Mouse (Mus musculus) heart, embryonic 12.5 days (tissue): ENCODE measurements around the gene Mtch2. TPM values are rescaled to one million over a fixed set of nuclear protein-coding genes. Genes with fewer than 3 reads are reported as not detected.
A peak's percentile ranks its signal among the peaks of the same experiment; 100 is the strongest.
"Not testable (repeated sequence)": the region's sequence is repeated elsewhere in the genome, so short reads cannot be mapped to it uniquely, and the experiment has no call there.

Source experiments
- ATAC-seq: fragments of 200-750 bp; cut with Nextera tagmentation; 2 replicates; pipeline ENCODE4 v1.8.0; 2017; ENCODE audit warnings: moderate TSS enrichment, moderate library complexity; ENCODE audit not compliant: insufficient number of reproducible peaks, low FRiP score
- H3K27ac ChIP-seq: fragments of 300-500 bp; sonication (generic); 2 replicates; pipeline ENCODE4 v1.5.1; 2016; ENCODE audit warnings: mild to moderate bottlenecking, moderate library complexity; ENCODE audit not compliant: poor library complexity, severe bottlenecking
- H3K27me3 ChIP-seq: fragments of 300-500 bp; sonication (generic); replicated peaks from 2 replicates; pipeline ENCODE4 v1.6.1; 2016; ENCODE audit warnings: mild to moderate bottlenecking, moderate library complexity
- H3K36me3 ChIP-seq: fragments of 300-500 bp; sonication (generic); 2 replicates; pipeline ENCODE4 v1.6.1; 2016; ENCODE audit warnings: mild to moderate bottlenecking, moderate library complexity
- H3K4me1 ChIP-seq: fragments of 300-500 bp; sonication (generic); replicated peaks from 2 replicates; pipeline ENCODE4 v1.6.1; 2016; ENCODE audit warnings: mild to moderate bottlenecking
- H3K4me2 ChIP-seq: fragments of 300-500 bp; sonication (generic); 2 replicates; pipeline ENCODE4 v1.6.1; 2016; ENCODE audit warnings: mild to moderate bottlenecking, moderate library complexity
- H3K4me3 ChIP-seq: fragments of 300-500 bp; sonication (generic); 2 replicates; pipeline ENCODE4 v1.5.1; 2016; ENCODE audit warnings: mild to moderate bottlenecking
- H3K9ac ChIP-seq: fragments of 300-500 bp; sonication (generic); 2 replicates; pipeline ENCODE4 v1.6.1; 2016; ENCODE audit warnings: mild to moderate bottlenecking, moderate library complexity
- H3K9me3 ChIP-seq: fragments of 300-500 bp; sonication (generic); replicated peaks from 2 replicates; pipeline ENCODE4 v1.6.1; 2016; ENCODE audit warnings: mild to moderate bottlenecking, moderate library complexity
- whole genome bisulfite sequencing: fragments of 180-500 bp; shearing (Covaris S2); methylation state at CpG from one replicate; pipeline ENCODE4 v1.1.7; 2016; 5-methylcytosine and 5-hydroxymethylcytosine counted together
- polyA plus RNA-seq: library from polyadenylated mRNA; unstranded; fragments of >200 nt; fragmentation: Nextera tagmentation; extraction: Ambion mirVana; gene quantifications from 2 replicates; pipeline ENCODE4 v1.2.1, GENCODE M21; 2016

Gene Mtch2
- 201 and 211 TPM in 2 replicates for polyA plus RNA-seq

DNA sequence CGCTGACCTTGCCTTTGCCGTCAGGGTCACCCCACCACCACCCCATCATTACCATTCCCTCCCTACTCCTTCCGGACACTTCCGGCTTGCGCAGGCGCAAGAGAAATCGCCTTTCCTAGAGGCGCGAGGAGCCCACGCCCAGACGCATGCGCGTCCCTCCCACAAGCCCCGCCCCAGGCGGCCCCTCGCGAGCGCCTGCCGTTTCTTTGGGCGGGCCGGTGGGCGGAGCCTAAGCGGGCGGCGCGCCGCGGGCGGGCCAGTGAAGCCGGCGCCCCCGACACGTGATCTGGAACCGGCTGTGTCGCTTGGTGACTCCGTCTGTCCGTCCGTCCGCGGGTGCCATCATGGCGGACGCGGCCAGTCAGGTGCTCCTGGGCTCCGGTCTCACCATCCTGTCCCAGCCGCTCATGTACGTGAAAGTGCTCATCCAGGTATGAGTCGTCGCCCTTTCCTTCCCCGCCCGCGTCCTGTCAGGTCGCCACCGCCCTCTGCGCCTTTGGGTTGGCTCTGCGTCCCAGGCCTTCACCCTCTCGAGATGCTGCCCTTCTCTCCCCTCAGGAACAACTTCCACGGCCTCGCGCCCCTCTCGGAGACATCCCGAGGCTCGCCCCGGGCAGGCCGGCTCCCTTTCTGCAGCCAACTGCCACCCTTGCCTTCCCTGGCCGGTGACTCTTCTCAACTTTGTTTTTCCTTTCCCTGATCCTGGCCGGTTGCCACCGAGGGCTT lies at the start of gene Mtch2:
Gene Mtch2, plus strand, starts transcription at position 201 of the 726 bp plus-strand sequence.
- no peaks in the 10 kb centered on the region for H3K27me3 ChIP-seq
- peaks cover 28% of the 10 kb centered on the region for H3K36me3 ChIP-seq
- peak within 1 kb of the TSS; percentile 74 for H3K4me2 ChIP-seq
- WGBS = under 1% methylated on average over 66 of the region's 67 CpGs
- peak within 1 kb of the TSS; percentile 85 for H3K27ac ChIP-seq
- H3K9me3 ChIP-seq = no peaks in the 10 kb centered on the region
- peak; percentile 96 for ATAC-seq
- H3K4me3 ChIP-seq = peak within 1 kb of the TSS; percentile 85
- H3K9ac ChIP-seq = peak within 1 kb of the TSS; percentile 88
- H3K4me1 ChIP-seq = peaks cover 6% of the 10 kb centered on the region; the same call in 1 of the 2 replicates

- WGBS = 78% methylated on average over 6 of the region's 6 CpGs
- H3K4me2 ChIP-seq = no peak overlapping the region
- no peaks in the 10 kb centered on the region for H3K36me3 ChIP-seq
- no peaks in the 10 kb centered on the region for H3K9me3 ChIP-seq
- no peak overlapping the region for H3K27ac ChIP-seq
- no peak overlapping the region for H3K9ac ChIP-seq
- H3K27me3 ChIP-seq = no peaks in the 10 kb centered on the region
- ATAC-seq = no peak
- H3K4me1 ChIP-seq = no peaks in the 10 kb centered on the region
- H3K4me3 ChIP-seq = no peak overlapping the region
These were observed 38.5 kb upstream of the Mtch2 start for GRCm38 (mm10) chr2:90808241-90809126.

- WGBS = 69% methylated on average over 8 of the region's 8 CpGs
- no peak overlapping the region for H3K9ac ChIP-seq
- H3K36me3 ChIP-seq = no peaks in the 10 kb centered on the region
- H3K4me1 ChIP-seq = no peaks in the 10 kb centered on the region
- no peak overlapping the region for H3K4me2 ChIP-seq
- no peak overlapping the region for H3K4me3 ChIP-seq
- no peak overlapping the region for H3K27ac ChIP-seq
- H3K27me3 ChIP-seq = no peaks in the 10 kb centered on the region
- H3K9me3 ChIP-seq = no peaks in the 10 kb centered on the region
- ATAC-seq = no peak
These were observed 36.2 kb upstream of the Mtch2 start for GRCm38 (mm10) chr2:90810751-90811150.

- Histone ChIP-seq H3K4me3 (no peak overlapping the region), H3K36me3 (no peaks in the 10 kb centered on the region), H3K27me3 (no peaks in the 10 kb centered on the region), H3K4me1 (no peaks in the 10 kb centered on the region), H3K4me2 (no peak overlapping the region), H3K9me3 (no peaks in the 10 kb centered on the region), H3K27ac (no peak overlapping the region), H3K9ac (no peak overlapping the region)
- 76% methylated on average over 2 of the region's 2 CpGs for WGBS
- ATAC-seq = no peak
These were observed 31.7 kb upstream of the Mtch2 start for GRCm38 (mm10) chr2:90815266-90815665.

GRCm38 (mm10) chr2:90816144-90816543 lies 30.8 kb upstream of the Mtch2 start:
- H3K9me3 ChIP-seq = no peaks in the 10 kb centered on the region
- H3K4me2 ChIP-seq = no peak overlapping the region
- no peaks in the 10 kb centered on the region for H3K4me1 ChIP-seq
- no peaks in the 10 kb centered on the region for H3K36me3 ChIP-seq
- H3K27me3 ChIP-seq = no peaks in the 10 kb centered on the region
- no peak overlapping the region for H3K4me3 ChIP-seq
- no peak for ATAC-seq
- no peak overlapping the region for H3K9ac ChIP-seq
- WGBS = 77% methylated on average over 4 of the region's 4 CpGs
- no peak overlapping the region for H3K27ac ChIP-seq

GRCm38 (mm10) chr2:90818710-90819109 lies 28.2 kb upstream of the Mtch2 start:
- 62% methylated on average over 3 of the region's 3 CpGs for WGBS
- H3K9ac ChIP-seq = no peak overlapping the region
- no peak for ATAC-seq
- no peaks in the 10 kb centered on the region for H3K27me3 ChIP-seq
- no peaks in the 10 kb centered on the region for H3K4me1 ChIP-seq
- no peak overlapping the region for H3K4me2 ChIP-seq
- H3K9me3 ChIP-seq = no peaks in the 10 kb centered on the region
- H3K4me3 ChIP-seq = no peak overlapping the region
- H3K27ac ChIP-seq = no peak overlapping the region
- H3K36me3 ChIP-seq = no peaks in the 10 kb centered on the region

DNA sequence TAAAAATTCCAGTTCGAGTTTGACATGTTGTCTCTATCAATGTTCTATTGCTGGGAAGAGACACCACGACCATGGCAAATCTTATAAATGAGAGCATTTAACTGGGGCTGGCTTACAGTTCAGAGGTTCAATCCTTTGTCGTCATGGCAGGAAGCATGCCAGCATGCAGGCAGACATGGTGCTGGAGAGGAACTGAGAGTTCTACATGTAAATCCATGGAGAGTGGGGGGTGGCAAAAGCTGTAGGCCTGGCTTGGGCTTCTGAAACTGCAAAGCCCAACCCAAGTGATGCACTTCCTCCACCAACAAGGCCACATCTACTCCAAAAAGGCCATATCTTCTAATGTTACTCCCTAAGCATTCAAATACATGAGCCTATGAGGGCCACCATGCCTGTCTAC lies 26.1 kb upstream of the Mtch2 start:
- Histone ChIP-seq H3K9ac (no peak overlapping the region), H3K36me3 (no peaks in the 10 kb centered on the region), H3K27ac (no peak overlapping the region), H3K9me3 (no peaks in the 10 kb centered on the region), H3K4me2 (no peak overlapping the region), H3K4me1 (no peaks in the 10 kb centered on the region), H3K27me3 (no peaks in the 10 kb centered on the region), H3K4me3 (no peak overlapping the region)
- no peak for ATAC-seq
- 72% methylated on average over 3 of the region's 3 CpGs for WGBS

DNA sequence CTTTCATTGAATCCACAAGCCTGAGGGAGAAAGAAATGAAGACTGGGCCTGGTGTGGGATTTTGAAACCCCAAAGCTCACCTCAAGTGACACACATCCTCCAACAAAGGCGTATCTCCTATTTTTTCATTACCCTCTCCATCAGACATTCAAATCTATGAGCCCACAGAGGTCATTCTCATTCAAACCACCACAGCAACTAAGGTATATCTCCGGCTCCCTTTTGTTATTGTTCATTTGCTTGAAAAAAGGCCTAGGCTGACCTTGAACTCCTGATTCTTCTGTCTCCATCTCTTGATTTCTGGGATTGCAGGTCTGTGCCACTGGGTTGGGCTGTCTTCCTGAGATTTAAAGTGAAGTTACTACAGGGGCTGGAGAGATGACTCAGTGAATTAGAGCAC lies 24.0 kb upstream of the Mtch2 start:
- H3K4me1 ChIP-seq = no peaks in the 10 kb centered on the region
- no peaks in the 10 kb centered on the region for H3K9me3 ChIP-seq
- H3K27me3 ChIP-seq = no peaks in the 10 kb centered on the region
- no peak overlapping the region for H3K4me2 ChIP-seq
- no peak overlapping the region for H3K4me3 ChIP-seq
- H3K27ac ChIP-seq = no peak overlapping the region
- no peak for ATAC-seq
- H3K36me3 ChIP-seq = no peaks in the 10 kb centered on the region
- WGBS = 88% methylated on average over 2 of the region's 2 CpGs
- H3K9ac ChIP-seq = no peak overlapping the region

GRCm38 (mm10) chr2:90823781-90824180 lies 23.2 kb upstream of the Mtch2 start:
- H3K27ac ChIP-seq = no peak overlapping the region
- no peaks in the 10 kb centered on the region for H3K27me3 ChIP-seq
- no peaks in the 10 kb centered on the region for H3K4me1 ChIP-seq
- H3K9me3 ChIP-seq = no peaks in the 10 kb centered on the region
- 83% methylated on average over 6 of the region's 6 CpGs for WGBS
- H3K4me3 ChIP-seq = no peak overlapping the region
- H3K9ac ChIP-seq = no peak overlapping the region
- H3K4me2 ChIP-seq = no peak overlapping the region
- no peak for ATAC-seq
- H3K36me3 ChIP-seq = no peaks in the 10 kb centered on the region

GRCm38 (mm10) chr2:90824528-90824927 lies 22.4 kb upstream of the Mtch2 start:
- not testable (repeated sequence) for H3K9me3 ChIP-seq, H3K4me2 ChIP-seq, H3K27ac ChIP-seq, H3K4me3 ChIP-seq, H3K27me3 ChIP-seq, H3K36me3 ChIP-seq, H3K4me1 ChIP-seq, ATAC-seq, H3K9ac ChIP-seq
- WGBS = 60% methylated on average over 10 of the region's 10 CpGs

- Histone ChIP-seq H3K27me3 (no peaks in the 10 kb centered on the region), H3K27ac (no peak overlapping the region), H3K4me3 (no peak overlapping the region), H3K9me3 (no peaks in the 10 kb centered on the region), H3K9ac (no peak overlapping the region), H3K4me2 (no peak overlapping the region), H3K4me1 (no peaks in the 10 kb centered on the region), H3K36me3 (no peaks in the 10 kb centered on the region)
- 82% methylated on average over 11 of the region's 11 CpGs for WGBS
- no peak for ATAC-seq
These were observed 21.3 kb upstream of the Mtch2 start for GRCm38 (mm10) chr2:90825515-90826172.
